Mouse (Mus musculus) CD4-positive helper T cell, adult 2 months (primary cell): ENCODE data around the gene Mlkl.
"Not testable (repeated sequence)": the region's sequence is repeated elsewhere in the genome, so short reads cannot be mapped to it uniquely, and the experiment has no call there.

ENCODE experiments used
- DNase-seq: peaks from one replicate; pipeline ENCODE4 v3.0.0-alpha.2; 2012; ENCODE audit warnings: low read depth, missing footprints, low spot score

Mlkl gene

GRCm38 (mm10) chr8:111313961-111314360 lies 24.0 kb downstream of the Mlkl start:
- DNase-seq = not testable (repeated sequence)

- no peak for DNase-seq
Observed at GRCm38 (mm10) chr8:111312758-111313162, 25.2 kb downstream of the Mlkl start.

GRCm38 (mm10) chr8:111310006-111310405 lies 28.0 kb downstream of the Mlkl start:
- DNase-seq = not testable (repeated sequence)

DNA sequence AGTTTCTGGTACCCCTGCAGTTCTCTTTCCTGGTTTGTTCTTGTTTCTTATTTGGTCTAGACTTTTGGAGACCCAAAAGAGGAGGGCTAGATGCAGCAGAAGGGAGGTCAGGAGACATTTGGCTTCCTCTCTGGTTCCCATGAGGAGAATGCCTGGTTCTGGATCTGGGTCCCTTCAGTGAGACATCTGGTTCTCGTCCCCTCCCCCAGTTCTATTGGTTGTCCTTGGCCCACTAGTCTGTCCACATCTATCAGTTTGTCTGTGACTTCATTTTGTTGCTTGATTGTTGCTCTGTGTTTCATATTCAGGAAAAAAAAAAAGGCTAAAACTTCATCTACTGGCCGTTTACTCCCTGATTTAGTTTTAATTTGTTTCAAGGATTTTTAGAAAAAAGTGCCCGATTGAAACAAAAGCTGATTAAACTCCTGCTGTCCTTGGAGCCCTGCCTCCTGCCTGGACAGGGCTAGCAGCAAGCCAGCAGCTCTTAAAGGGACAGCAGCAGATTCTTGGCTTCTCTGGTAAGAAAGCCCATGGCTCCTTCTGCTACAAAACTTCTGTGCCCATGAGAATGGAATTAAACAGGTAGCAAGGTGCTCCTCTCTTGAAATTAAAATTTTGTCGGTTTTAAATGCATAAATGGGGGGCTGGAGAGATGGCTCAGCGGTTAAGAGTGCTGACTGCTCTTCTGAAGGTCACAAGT lies 32.8 kb downstream of the Mlkl start:
- no peak for DNase-seq

GRCm38 (mm10) chr8:111304359-111304758 lies 33.6 kb downstream of the Mlkl start:
- no peak for DNase-seq

- DNase-seq = not testable (repeated sequence)
Observed at GRCm38 (mm10) chr8:111303076-111303803, 34.7 kb downstream of the Mlkl start.

GRCm38 (mm10) chr8:111300597-111301546 lies 37.1 kb downstream of the Mlkl start:
- DNase-seq = peak; percentile 28

DNA sequence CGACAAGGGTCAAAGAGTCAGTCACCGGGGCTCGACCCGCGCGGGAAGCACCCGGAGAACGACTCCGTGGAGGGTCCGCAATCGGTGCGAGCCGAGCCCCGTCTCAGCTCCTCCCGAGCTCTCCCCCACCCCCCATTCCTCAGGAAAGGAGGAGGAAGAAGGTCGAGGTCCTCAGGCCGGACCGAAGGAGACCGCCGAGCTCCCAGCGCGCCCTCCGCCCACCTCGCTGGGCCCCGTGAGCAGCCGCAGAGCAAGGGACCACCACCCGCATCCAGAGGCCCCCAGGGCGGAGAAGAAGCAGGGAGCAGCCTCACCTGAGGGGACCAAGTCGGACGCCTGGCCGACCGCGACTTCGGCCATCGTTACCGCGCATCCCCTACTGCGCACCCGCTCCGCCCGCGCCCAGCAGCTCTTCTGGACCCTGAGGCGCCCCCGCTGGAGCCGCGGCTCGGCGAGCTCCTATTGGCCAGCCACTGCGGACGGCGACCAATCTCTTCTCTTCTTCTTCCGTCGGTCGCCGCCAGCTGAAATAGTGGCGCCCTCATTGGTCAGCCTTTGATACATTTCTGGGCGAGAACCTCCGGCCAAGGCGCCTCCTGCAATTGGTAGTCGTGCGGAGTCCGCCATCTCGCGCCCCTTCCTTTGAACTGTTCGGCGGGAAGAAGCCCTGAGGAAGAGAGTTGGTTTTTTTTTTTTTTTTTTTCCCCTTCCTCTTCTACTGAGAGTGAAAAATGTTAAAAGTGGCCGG lies 38.0 kb downstream of the Mlkl start, which contains the start of gene Rfwd3:
Gene Rfwd3, minus strand, starts transcription at position 402 of the 748 bp plus-strand sequence.
- DNase-seq = peak; percentile 97

DNA sequence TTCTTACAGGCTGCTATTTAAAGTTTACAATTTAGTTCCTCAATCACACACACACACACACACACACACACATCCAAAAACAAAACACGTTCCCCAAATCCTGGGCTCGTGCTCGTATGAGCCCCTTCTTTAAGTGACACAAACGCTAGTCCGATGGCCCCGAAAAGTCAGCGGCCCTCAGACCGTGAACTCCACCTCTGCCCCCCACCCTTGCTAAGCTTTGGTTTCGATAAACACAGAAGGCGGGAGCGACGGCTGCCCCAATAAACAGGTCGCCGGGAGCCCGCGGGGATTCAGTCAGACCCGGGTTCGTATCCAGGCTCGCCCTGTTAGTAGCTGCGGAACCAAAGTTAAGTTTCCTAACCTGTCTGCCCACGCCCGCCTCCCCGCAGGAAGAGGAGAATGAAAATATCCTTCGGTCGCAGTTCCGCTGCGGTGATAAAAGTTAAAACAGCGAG lies 38.6 kb downstream of the Mlkl start:
- DNase-seq = peak; percentile 70

GRCm38 (mm10) chr8:111298011-111298410 lies 40.0 kb downstream of the Mlkl start:
- DNase-seq = no peak

- DNase-seq = no peak
Observed at GRCm38 (mm10) chr8:111291733-111292132, 46.2 kb downstream of the Mlkl start.

DNA sequence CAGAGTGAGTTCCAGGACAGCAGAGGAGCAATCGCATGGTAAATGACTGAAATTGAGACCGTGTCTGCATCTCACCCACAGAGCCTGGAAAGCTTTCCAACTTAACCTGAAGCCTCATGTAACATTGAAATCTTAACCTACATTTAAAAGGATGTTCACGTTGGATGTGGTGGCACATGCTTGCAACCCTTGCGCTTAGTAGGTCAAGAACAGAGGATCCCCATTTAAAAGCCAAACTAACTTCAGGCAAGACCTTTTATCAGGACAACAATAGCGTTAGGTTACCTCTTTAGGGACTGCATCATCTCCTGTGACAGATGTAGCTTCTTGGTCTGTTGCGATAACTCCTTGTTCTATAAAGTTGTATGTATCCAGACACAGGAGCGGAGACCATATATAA lies 47.4 kb downstream of the Mlkl start:
- DNase-seq = no peak

GRCm38 (mm10) chr8:111285603-111286002 lies 52.4 kb downstream of the Mlkl start:
- no peak for DNase-seq

- no peak for DNase-seq
Observed at GRCm38 (mm10) chr8:111282093-111282492, 55.9 kb downstream of the Mlkl start.

- no peak for DNase-seq
Observed at GRCm38 (mm10) chr8:111268277-111268676, 69.7 kb downstream of the Mlkl start.

GRCm38 (mm10) chr8:111266161-111266560 lies 71.8 kb downstream of the Mlkl start:
- not testable (repeated sequence) for DNase-seq

- no peak for DNase-seq
Observed at GRCm38 (mm10) chr8:111264693-111265220, 73.2 kb downstream of the Mlkl start.

DNA sequence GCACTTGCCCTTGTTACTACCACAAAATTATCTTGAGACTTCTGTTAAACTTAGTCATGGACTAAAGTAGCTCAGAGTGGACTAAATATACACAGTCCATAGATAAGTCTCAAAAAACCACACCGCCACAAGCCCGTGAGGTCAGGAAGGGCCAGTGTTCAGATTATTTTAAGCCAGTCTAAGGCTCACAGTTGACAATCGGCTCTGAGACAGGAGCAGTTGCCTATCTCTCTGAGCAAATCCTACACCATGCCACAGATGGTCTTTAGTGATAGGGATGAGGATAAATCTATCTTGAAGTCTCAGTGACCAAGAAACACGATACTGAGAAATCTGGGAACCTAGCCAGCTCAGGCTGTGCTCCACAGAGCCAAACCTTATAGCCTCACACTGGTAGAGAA lies 76.0 kb downstream of the Mlkl start:
- no peak for DNase-seq
